Mouse (Mus musculus): ENCODE measurements around the gene Fam227b.

Gene Fam227b

GRCm38 (mm10) chr2:126165277-126166018 is 13.6 kb upstream of the Fam227b start:
- TF ChIP-seq POU5F1 (IDR thresholded peaks at IDR 0.05; ENCODE audit: borderline replicate concordance, low read length) (no peak), NANOG (IDR thresholded peaks at IDR 0.05; ENCODE audit: borderline replicate concordance, low read length) (no peak), CTCF (conservative IDR thresholded peaks at IDR 0.05; ENCODE audit: low read length) (no peak)
- no peaks in the 10 kb centered on the region for H3K9me3 ChIP-seq (ENCODE audit: low read length)
- peaks cover 42% of the 10 kb centered on the region for H3K36me3 ChIP-seq (ENCODE audit: insufficient read depth, low read length)
- no peaks in the 10 kb centered on the region for H3K27me3 ChIP-seq (ENCODE audit: insufficient read depth, low read length)
- H3K4me3 ChIP-seq (replicated peaks; ENCODE audit: low read length) = no peak overlapping the region
- no peaks in the 10 kb centered on the region for H3K4me1 ChIP-seq (replicated peaks; ENCODE audit: low read depth, low read length)

GRCm38 (mm10) chr2:126147723-126148122 is 4.1 kb downstream of the Fam227b start:
- H3K4me3 ChIP-seq (replicated peaks; ENCODE audit: low read length) = no peak overlapping the region
- H3K27me3 ChIP-seq (ENCODE audit: insufficient read depth, low read length) = no peaks in the 10 kb centered on the region
- no peaks in the 10 kb centered on the region for H3K36me3 ChIP-seq (ENCODE audit: insufficient read depth, low read length)
- peaks cover 1% of the 10 kb centered on the region; the same call in 1 of the 2 replicates for H3K4me1 ChIP-seq (replicated peaks; ENCODE audit: low read depth, low read length)
- no peak for TF ChIP-seq NANOG (IDR thresholded peaks at IDR 0.05; ENCODE audit: borderline replicate concordance, low read length)
- no peak for TF ChIP-seq CTCF (conservative IDR thresholded peaks at IDR 0.05; ENCODE audit: low read length)
- no peak for TF ChIP-seq POU5F1 (IDR thresholded peaks at IDR 0.05; ENCODE audit: borderline replicate concordance, low read length)
- no peaks in the 10 kb centered on the region for H3K9me3 ChIP-seq (ENCODE audit: low read length)

GRCm38 (mm10) chr2:126094616-126095015 is 57.2 kb downstream of the Fam227b start:
- Histone ChIP-seq H3K4me1 (replicated peaks; ENCODE audit: low read depth, low read length) (no peaks in the 10 kb centered on the region), H3K27me3 (ENCODE audit: insufficient read depth, low read length) (no peaks in the 10 kb centered on the region), H3K36me3 (ENCODE audit: insufficient read depth, low read length) (no peaks in the 10 kb centered on the region), H3K9me3 (ENCODE audit: low read length) (no peaks in the 10 kb centered on the region), H3K4me3 (replicated peaks; ENCODE audit: low read length) (no peak overlapping the region)
- TF ChIP-seq CTCF (conservative IDR thresholded peaks at IDR 0.05; ENCODE audit: low read length) (no peak), POU5F1 (IDR thresholded peaks at IDR 0.05; ENCODE audit: borderline replicate concordance, low read length) (no peak), NANOG (IDR thresholded peaks at IDR 0.05; ENCODE audit: borderline replicate concordance, low read length) (no peak)

GRCm38 (mm10) chr2:126090432-126090831 is 61.4 kb downstream of the Fam227b start:
- Histone ChIP-seq H3K36me3 (ENCODE audit: insufficient read depth, low read length) (no peaks in the 10 kb centered on the region), H3K4me3 (replicated peaks; ENCODE audit: low read length) (no peak overlapping the region), H3K4me1 (replicated peaks; ENCODE audit: low read depth, low read length) (no peaks in the 10 kb centered on the region), H3K9me3 (ENCODE audit: low read length) (no peaks in the 10 kb centered on the region), H3K27me3 (ENCODE audit: insufficient read depth, low read length) (no peaks in the 10 kb centered on the region)
- no peak for TF ChIP-seq NANOG (IDR thresholded peaks at IDR 0.05; ENCODE audit: borderline replicate concordance, low read length)
- TF ChIP-seq POU5F1 (IDR thresholded peaks at IDR 0.05; ENCODE audit: borderline replicate concordance, low read length) = no peak
- no peak for TF ChIP-seq CTCF (conservative IDR thresholded peaks at IDR 0.05; ENCODE audit: low read length)

- no peak for TF ChIP-seq CTCF (conservative IDR thresholded peaks at IDR 0.05; ENCODE audit: low read length)
- H3K36me3 ChIP-seq (ENCODE audit: insufficient read depth, low read length) = no peaks in the 10 kb centered on the region
- no peaks in the 10 kb centered on the region for H3K27me3 ChIP-seq (ENCODE audit: insufficient read depth, low read length)
- H3K9me3 ChIP-seq (ENCODE audit: low read length) = no peaks in the 10 kb centered on the region
- H3K4me1 ChIP-seq (replicated peaks; ENCODE audit: low read depth, low read length) = no peaks in the 10 kb centered on the region
- H3K4me3 ChIP-seq (replicated peaks; ENCODE audit: low read length) = no peak overlapping the region
Measured at GRCm38 (mm10) chr2:126086187-126086586, 65.6 kb downstream of the Fam227b start.

- TF ChIP-seq CTCF (conservative IDR thresholded peaks at IDR 0.05; ENCODE audit: low read length) (no peak), POU5F1 (IDR thresholded peaks at IDR 0.05; ENCODE audit: borderline replicate concordance, low read length) (no peak), NANOG (IDR thresholded peaks at IDR 0.05; ENCODE audit: borderline replicate concordance, low read length) (no peak)
- no peaks in the 10 kb centered on the region for H3K36me3 ChIP-seq (ENCODE audit: insufficient read depth, low read length)
Measured at GRCm38 (mm10) chr2:126084326-126084725, 67.5 kb downstream of the Fam227b start.

GRCm38 (mm10) chr2:126079086-126079485 is 72.7 kb downstream of the Fam227b start:
- Histone ChIP-seq H3K4me3 (replicated peaks; ENCODE audit: low read length) (no peak overlapping the region), H3K9me3 (ENCODE audit: low read length) (no peaks in the 10 kb centered on the region), H3K27me3 (ENCODE audit: insufficient read depth, low read length) (no peaks in the 10 kb centered on the region), H3K4me1 (replicated peaks; ENCODE audit: low read depth, low read length) (no peaks in the 10 kb centered on the region), H3K36me3 (ENCODE audit: insufficient read depth, low read length) (no peaks in the 10 kb centered on the region)
- no peak for TF ChIP-seq CTCF (conservative IDR thresholded peaks at IDR 0.05; ENCODE audit: low read length)
- TF ChIP-seq POU5F1 (IDR thresholded peaks at IDR 0.05; ENCODE audit: borderline replicate concordance, low read length) = no peak
- no peak for TF ChIP-seq NANOG (IDR thresholded peaks at IDR 0.05; ENCODE audit: borderline replicate concordance, low read length)

More at GRCm38 (mm10) chr2:126084326-126084725, 67.5 kb downstream of the Fam227b start:
- Histone ChIP-seq H3K27me3 (ENCODE audit: insufficient read depth, low read length) (no peaks in the 10 kb centered on the region), H3K9me3 (ENCODE audit: low read length) (no peaks in the 10 kb centered on the region), H3K4me1 (replicated peaks; ENCODE audit: low read depth, low read length) (no peaks in the 10 kb centered on the region), H3K4me3 (replicated peaks; ENCODE audit: low read length) (no peak overlapping the region)

GRCm38 (mm10) chr2:126076506-126076905 is 75.3 kb downstream of the Fam227b start:
- no peaks in the 10 kb centered on the region for H3K36me3 ChIP-seq (ENCODE audit: insufficient read depth, low read length)
- H3K9me3 ChIP-seq (ENCODE audit: low read length) = no peaks in the 10 kb centered on the region
- H3K4me3 ChIP-seq (replicated peaks; ENCODE audit: low read length) = no peak overlapping the region
- no peaks in the 10 kb centered on the region for H3K4me1 ChIP-seq (replicated peaks; ENCODE audit: low read depth, low read length)
- H3K27me3 ChIP-seq (ENCODE audit: insufficient read depth, low read length) = no peaks in the 10 kb centered on the region
- no peak for TF ChIP-seq POU5F1 (IDR thresholded peaks at IDR 0.05; ENCODE audit: borderline replicate concordance, low read length)
- TF ChIP-seq CTCF (conservative IDR thresholded peaks at IDR 0.05; ENCODE audit: low read length) = no peak
- TF ChIP-seq NANOG (IDR thresholded peaks at IDR 0.05; ENCODE audit: borderline replicate concordance, low read length) = no peak

- no peaks in the 10 kb centered on the region for H3K36me3 ChIP-seq (ENCODE audit: insufficient read depth, low read length)
- TF ChIP-seq POU5F1 (IDR thresholded peaks at IDR 0.05; ENCODE audit: borderline replicate concordance, low read length) (no peak), NANOG (IDR thresholded peaks at IDR 0.05; ENCODE audit: borderline replicate concordance, low read length) (no peak), CTCF (conservative IDR thresholded peaks at IDR 0.05; ENCODE audit: low read length) (no peak)
- H3K4me3 ChIP-seq (replicated peaks; ENCODE audit: low read length) = no peak overlapping the region
- no peaks in the 10 kb centered on the region for H3K27me3 ChIP-seq (ENCODE audit: insufficient read depth, low read length)
- H3K9me3 ChIP-seq (ENCODE audit: low read length) = no peaks in the 10 kb centered on the region
- no peaks in the 10 kb centered on the region for H3K4me1 ChIP-seq (replicated peaks; ENCODE audit: low read depth, low read length)
Measured at GRCm38 (mm10) chr2:126073744-126074143, 78.1 kb downstream of the Fam227b start.
